8 mouse cellular contexts compared by ENCODE assay signal in the genomic region with DNA sequence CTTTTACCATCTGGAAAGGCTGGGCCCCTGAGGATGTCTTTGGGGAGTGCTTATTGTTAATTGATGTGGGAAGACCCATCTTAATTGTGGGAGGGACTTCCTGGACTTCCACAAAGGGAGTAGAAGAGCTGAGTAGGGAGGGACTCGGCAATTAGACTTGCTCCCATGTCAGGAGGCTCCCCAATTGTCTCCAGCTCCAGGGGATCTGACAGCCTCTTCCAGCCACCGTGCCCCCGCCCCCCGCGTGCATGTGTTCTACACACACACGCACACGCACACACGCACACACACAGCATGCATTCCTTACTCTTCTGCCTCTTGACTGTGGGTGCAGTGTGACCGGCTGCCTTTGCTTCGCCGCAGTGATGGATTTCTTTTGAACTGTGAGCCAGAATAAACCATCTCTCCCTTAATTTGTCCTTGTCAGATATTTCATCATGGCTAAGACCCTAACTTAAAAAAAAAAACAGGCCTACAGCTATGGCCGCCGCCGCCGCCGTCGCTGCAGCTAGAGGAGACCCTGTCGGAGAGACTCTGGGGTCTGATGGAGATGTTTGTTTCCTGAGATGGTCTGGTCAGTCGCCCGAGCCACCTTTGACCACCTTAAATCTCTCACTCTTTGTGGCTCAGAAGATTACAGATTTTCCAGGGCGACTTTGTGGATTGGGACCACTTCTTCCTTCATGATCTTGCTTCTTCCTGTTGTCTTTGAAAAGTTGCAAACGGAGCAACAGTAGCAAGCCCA. TPM values are rescaled to one million over a fixed set of nuclear protein-coding genes. Genes with fewer than 3 reads are reported as not detected.
DNase-seq lines count a peak whose midpoint lies in the region; ATAC-seq and TF ChIP-seq lines count a peak whose summit lies in the region.

No protein-coding gene starts in this region.

- H3K4me3 ChIP-seq in lung, adult 2 months (replicated peaks; ENCODE audit: extremely low read depth, low read depth, low read length), result peak overlapping the region; percentile 92
- H3K4me3 ChIP-seq in embryonic facial prominence, embryonic 11.5 days (ENCODE audit: low read depth, low read length), result peak overlapping the region; percentile 34
- H3K4me3 ChIP-seq in neural tube, embryonic 13.5 days, result peak overlapping the region; percentile 40

- H3K4me1 ChIP-seq in lung, adult 2 months (ENCODE audit: control insufficient read depth, insufficient read depth, low read length), result peaks cover 5% of the 10 kb centered on the region
- H3K4me1 ChIP-seq in embryonic facial prominence, embryonic 11.5 days (ENCODE audit: control insufficient read depth, insufficient read depth, low read length), result 0 out of 2 replicates have a peak, but pooled peaks cover 2% of the 10 kb centered on the region
- peaks cover 11% of the 10 kb centered on the region for H3K4me1 ChIP-seq in neural tube, embryonic 13.5 days (replicated peaks)

- no peak for TF ChIP-seq CTCF in lung, adult 2 months (IDR thresholded peaks at IDR 0.05; ENCODE audit: insufficient read depth, low read length)

- peak overlapping the region; percentile 72 for H3K4me2 ChIP-seq in embryonic facial prominence, embryonic 11.5 days (ENCODE audit: low read depth, low read length)
- H3K4me2 ChIP-seq in neural tube, embryonic 13.5 days, result peak overlapping the region; percentile 65

- H3K9me3 ChIP-seq in embryonic facial prominence, embryonic 11.5 days (replicated peaks; ENCODE audit: control insufficient read depth, low read length), result no peaks in the 10 kb centered on the region
- no peaks in the 10 kb centered on the region for H3K9me3 ChIP-seq in neural tube, embryonic 13.5 days

- WGBS in lung, adult 2 months, result 16% methylated on average over 22 of the region's 22 CpGs
- WGBS in embryonic facial prominence, embryonic 11.5 days, result 3% methylated on average over 22 of the region's 22 CpGs
- WGBS in neural tube, embryonic 13.5 days, result 3% methylated on average over 22 of the region's 22 CpGs

- ATAC-seq in embryonic facial prominence, embryonic 11.5 days (replicated peaks; ENCODE audit: insufficient number of reproducible peaks, low FRiP score, low TSS enrichment, low read depth), result 0 out of 2 replicates have a peak, but pooled peaks have one; percentile 53
- ATAC-seq in neural tube, embryonic 13.5 days (ENCODE audit: low read depth), result peak; percentile 66

- TF ChIP-seq POLR2A in lung, adult 2 months (IDR thresholded peaks at IDR 0.05; ENCODE audit: borderline replicate concordance, extremely low read depth, low read depth, low read length), result peak; percentile 25; the same call in 1 of the 2 replicates

- intact Hi-C loops in heart, postnatal 14 days (cut with DNase I), result loop anchor here (2.0 to 5.0 kb wide), 2 partner anchors 16 to 39 kb away; a partner anchor contains a TSS

- H3K27ac ChIP-seq in embryonic facial prominence, embryonic 11.5 days (replicated peaks; ENCODE audit: low read depth, low read length), result no peak overlapping the region
- 0 out of 2 replicates have a peak overlapping the region, but pooled peaks have one; percentile 34 for H3K27ac ChIP-seq in neural tube, embryonic 13.5 days (replicated peaks)

- peak; percentile 36 for DNase-seq in lung, adult 2 months
- DNase-seq in lung, postnatal 25 days (ENCODE audit: low spot score), result no peak
- DNase-seq in embryonic facial prominence, embryonic 11.5 days (ENCODE audit: low spot score), result peak; percentile 37
- peak; percentile 43 to 46 for DNase-seq in heart, postnatal 14 days
- peak; percentile 29 for DNase-seq in liver
- DNase-seq in layer of hippocampus, adult 8-10 months (ENCODE audit: low spot score in 2 of 2), result no peak
- DNase-seq in adipocyte (ENCODE audit: low spot score), result no peak

- H3K36me3 ChIP-seq in embryonic facial prominence, embryonic 11.5 days (replicated peaks; ENCODE audit: control insufficient read depth, insufficient read depth, low read depth, low read length), result no peaks in the 10 kb centered on the region
- H3K36me3 ChIP-seq in neural tube, embryonic 13.5 days, result no peaks in the 10 kb centered on the region

- H3K9ac ChIP-seq in embryonic facial prominence, embryonic 11.5 days (replicated peaks; ENCODE audit: low read length), result peak overlapping the region; percentile 57
- H3K9ac ChIP-seq in neural tube, embryonic 13.5 days, result peak overlapping the region; percentile 67

- H3K27me3 ChIP-seq in embryonic facial prominence, embryonic 11.5 days (ENCODE audit: control insufficient read depth, insufficient read depth, low read length), result no peaks in the 10 kb centered on the region
- H3K27me3 ChIP-seq in neural tube, embryonic 13.5 days, result peaks cover 3% of the 10 kb centered on the region; the same call in 1 of the 2 replicates

RNA-seq across cellular contexts. Expression of a gene that starts 15.7 kb away (rescaled TPM):
- polyA plus RNA-seq in lung, adult 2 months (2012; rRNA removed), result 23.6 and 28.9 TPM in 2 replicates
- 82.5 and 92.3 TPM in 2 replicates for polyA plus RNA-seq in embryonic facial prominence, embryonic 11.5 days (2014; fragmentation: Nextera tagmentation; extraction: Ambion mirVana)
- total RNA-seq in heart, postnatal 14 days (2021), result 10 to 100 TPM; 89.3 to 92.3 TPM
- polyA plus RNA-seq in neural tube, embryonic 13.5 days (2015; fragmentation: Nextera tagmentation; extraction: Ambion mirVana), result 48.4 and 53.2 TPM in 2 replicates
- total RNA-seq in layer of hippocampus, adult 8-10 months (2022), result 100 to 1,000 TPM; 113 to 120 (median 119) TPM

Comparison
In these comparisons a context has a peak if more than half of its experiments do, and no peak if none do; other contexts are left out.
1. DNase-seq: peak in lung, adult 2 months (single experiment), embryonic facial prominence, embryonic 11.5 days (single experiment), heart, postnatal 14 days (2 of 2) and liver (single experiment); none in lung, postnatal 25 days (single experiment), layer of hippocampus, adult 8-10 months (0 of 2) and adipocyte (single experiment).
2. H3K4me3 ChIP-seq: peak in every context shown above with its lines; median percentile 92 in lung, adult 2 months; 40 in neural tube, embryonic 13.5 days; 34 in embryonic facial prominence, embryonic 11.5 days.